Mouse (Mus musculus): Measurements from ENCODE around the gene Mark3. TPM values are rescaled to one million over a fixed set of nuclear protein-coding genes. Genes with fewer than 3 reads are reported as not detected.

Gene Mark3
- polyA plus RNA-seq (2015; fragmentation: Nextera tagmentation; extraction: Ambion mirVana), result 22.4 and 30.5 TPM in 2 replicates

DNA sequence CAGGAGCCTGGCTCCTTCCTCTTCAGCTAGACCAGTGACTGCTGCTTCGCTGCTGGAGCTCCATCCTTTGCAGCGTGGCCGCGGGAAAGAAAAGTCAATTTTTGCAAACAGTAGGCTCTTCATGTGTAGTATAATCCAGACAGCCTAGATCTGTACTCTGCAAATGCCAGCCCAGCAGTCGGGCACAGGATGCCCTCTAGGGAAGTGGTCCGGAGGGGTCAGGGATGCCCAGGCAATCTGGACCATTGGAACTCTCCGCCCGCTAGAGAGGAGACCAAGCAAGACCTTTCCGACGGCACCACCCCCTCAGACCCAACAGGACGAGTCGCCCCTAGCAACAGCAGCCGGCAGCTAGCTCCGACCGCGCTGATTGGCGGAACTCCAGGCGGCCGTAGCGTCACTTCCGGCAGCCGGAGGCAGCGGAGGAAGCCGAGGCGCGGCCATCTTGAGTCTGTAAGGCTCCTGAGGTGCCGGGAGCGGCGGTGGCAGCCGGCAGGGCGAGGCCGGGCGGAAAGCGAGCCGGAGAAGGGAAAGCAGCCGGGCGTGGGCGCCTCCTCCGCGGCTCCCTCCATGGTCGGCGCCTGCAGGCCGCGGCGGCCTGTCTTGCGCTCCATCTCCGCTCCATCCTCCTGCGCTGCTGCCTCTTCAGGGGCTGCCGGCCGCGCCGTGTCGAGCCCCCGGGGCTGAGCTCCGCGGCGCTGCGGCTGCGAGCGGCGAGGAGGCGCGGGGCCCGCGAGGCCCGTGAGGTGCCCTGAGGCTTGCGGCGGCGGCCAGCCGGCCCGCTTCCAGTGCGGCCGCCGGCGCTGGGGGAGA is at the start of gene Mark3:
Mark3 (plus strand) TSS at position 450 of the 813 bp plus-strand sequence.
- H3K4me2 ChIP-seq (replicated peaks), result peak within 1 kb of the TSS; percentile 90
- H3K4me1 ChIP-seq (replicated peaks), result peaks cover 9% of the 10 kb centered on the region
- H3K36me3 ChIP-seq, result no peaks in the 10 kb centered on the region
- H3K4me3 ChIP-seq (replicated peaks), result peak within 1 kb of the TSS; percentile 100
- no peaks in the 10 kb centered on the region for H3K9me3 ChIP-seq
- H3K27ac ChIP-seq, result peak within 1 kb of the TSS; percentile 93
- under 1% methylated on average over 67 of the region's 75 CpGs for WGBS
- no peaks in the 10 kb centered on the region for H3K27me3 ChIP-seq (replicated peaks)
- peak within 1 kb of the TSS; percentile 96 for H3K9ac ChIP-seq
- ATAC-seq, result peak; percentile 99

DNA sequence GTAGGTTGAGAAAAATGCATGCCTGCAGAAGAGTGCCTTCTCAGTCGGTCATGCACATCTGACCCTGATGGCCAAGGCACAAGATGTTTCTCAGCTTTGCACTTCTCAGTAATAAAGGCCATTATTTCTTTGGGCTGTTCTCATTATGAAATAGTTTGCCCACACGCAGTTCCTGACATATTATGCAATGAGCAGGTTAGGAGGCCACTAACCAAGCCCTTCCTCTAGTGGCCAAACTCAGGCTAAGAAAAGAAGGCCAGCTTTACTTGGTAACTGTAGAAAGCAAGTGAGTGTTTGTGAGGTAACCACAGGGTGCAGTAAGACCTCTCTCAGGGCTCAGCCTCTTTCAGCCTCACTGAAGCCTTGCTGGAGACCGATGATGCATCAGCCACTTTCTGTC is 49.4 kb upstream of the Mark3 start:
- no peak overlapping the region for H3K4me3 ChIP-seq (replicated peaks)
- 80% methylated on average over 3 of the region's 3 CpGs for WGBS
- H3K36me3 ChIP-seq, result no peaks in the 10 kb centered on the region
- H3K4me2 ChIP-seq (replicated peaks), result no peak overlapping the region
- H3K9ac ChIP-seq, result no peak overlapping the region
- H3K27ac ChIP-seq, result no peak overlapping the region
- no peaks in the 10 kb centered on the region for H3K4me1 ChIP-seq (replicated peaks)
- no peaks in the 10 kb centered on the region for H3K27me3 ChIP-seq (replicated peaks)
- H3K9me3 ChIP-seq, result no peaks in the 10 kb centered on the region
- ATAC-seq, result no peak

DNA sequence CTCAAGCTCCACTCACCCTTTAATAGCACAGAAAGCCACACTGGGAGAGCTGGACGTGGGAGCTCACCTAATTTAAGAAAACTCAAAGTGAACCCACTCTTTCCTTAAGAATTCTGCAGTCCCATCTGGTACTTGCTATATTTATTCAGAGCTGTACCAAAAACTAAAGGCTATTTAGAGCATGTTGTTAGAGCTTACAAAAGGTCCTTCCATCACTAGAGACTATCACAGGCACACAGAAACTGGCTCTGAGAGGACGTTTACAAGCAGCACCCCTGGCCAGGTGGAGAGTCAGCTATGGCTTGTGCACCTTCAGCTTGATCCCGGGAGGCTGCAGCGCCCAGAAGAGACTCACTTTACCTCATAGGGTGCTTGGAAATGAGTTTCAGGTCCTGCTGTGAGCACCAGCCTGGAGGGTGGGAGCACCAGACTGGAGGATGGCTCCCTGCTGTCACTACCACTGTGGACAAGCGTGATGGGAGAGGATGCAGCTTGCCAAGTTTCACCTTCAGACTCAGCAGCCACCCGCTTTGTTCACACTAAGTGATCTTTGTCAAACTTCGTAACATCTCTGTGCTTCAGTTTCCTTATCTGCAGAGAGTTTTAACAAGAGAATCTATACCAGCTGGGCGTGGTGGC is 46.6 kb upstream of the Mark3 start:
- H3K9me3 ChIP-seq, result no peaks in the 10 kb centered on the region
- WGBS, result 61% methylated on average over 8 of the region's 8 CpGs
- H3K27ac ChIP-seq, result no peak overlapping the region
- no peak overlapping the region for H3K4me2 ChIP-seq (replicated peaks)
- no peaks in the 10 kb centered on the region for H3K27me3 ChIP-seq (replicated peaks)
- ATAC-seq, result no peak
- no peak overlapping the region for H3K9ac ChIP-seq
- H3K36me3 ChIP-seq, result no peaks in the 10 kb centered on the region
- no peak overlapping the region for H3K4me3 ChIP-seq (replicated peaks)
- H3K4me1 ChIP-seq (replicated peaks), result no peaks in the 10 kb centered on the region

DNA sequence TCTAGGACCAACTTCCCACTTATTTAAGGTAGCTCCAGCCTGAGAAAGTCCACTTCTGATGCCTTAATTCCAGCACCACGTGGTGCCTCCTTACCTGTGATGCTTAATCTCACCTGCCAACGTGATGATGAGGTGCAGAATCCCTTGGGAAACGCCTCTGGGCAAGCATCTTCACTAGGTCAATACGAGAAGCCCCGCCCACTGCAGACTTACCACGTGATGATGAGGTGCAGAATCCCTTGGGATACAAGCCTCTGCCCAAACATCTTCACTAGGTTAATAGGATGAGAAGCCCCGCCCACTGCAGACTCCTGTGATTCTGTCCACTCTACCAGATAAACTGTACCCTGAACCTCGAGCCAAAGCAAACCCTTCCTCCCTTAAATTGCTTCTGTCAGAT is 45.1 kb upstream of the Mark3 start:
- H3K9me3 ChIP-seq, result no peaks in the 10 kb centered on the region
- H3K4me1 ChIP-seq (replicated peaks), result no peaks in the 10 kb centered on the region
- no peak overlapping the region for H3K4me2 ChIP-seq (replicated peaks)
- no peak overlapping the region for H3K4me3 ChIP-seq (replicated peaks)
- H3K36me3 ChIP-seq, result no peaks in the 10 kb centered on the region
- H3K9ac ChIP-seq, result no peak overlapping the region
- WGBS, result 20% methylated on average over 8 of the region's 8 CpGs
- no peak for ATAC-seq
- no peak overlapping the region for H3K27ac ChIP-seq
- no peaks in the 10 kb centered on the region for H3K27me3 ChIP-seq (replicated peaks)

DNA sequence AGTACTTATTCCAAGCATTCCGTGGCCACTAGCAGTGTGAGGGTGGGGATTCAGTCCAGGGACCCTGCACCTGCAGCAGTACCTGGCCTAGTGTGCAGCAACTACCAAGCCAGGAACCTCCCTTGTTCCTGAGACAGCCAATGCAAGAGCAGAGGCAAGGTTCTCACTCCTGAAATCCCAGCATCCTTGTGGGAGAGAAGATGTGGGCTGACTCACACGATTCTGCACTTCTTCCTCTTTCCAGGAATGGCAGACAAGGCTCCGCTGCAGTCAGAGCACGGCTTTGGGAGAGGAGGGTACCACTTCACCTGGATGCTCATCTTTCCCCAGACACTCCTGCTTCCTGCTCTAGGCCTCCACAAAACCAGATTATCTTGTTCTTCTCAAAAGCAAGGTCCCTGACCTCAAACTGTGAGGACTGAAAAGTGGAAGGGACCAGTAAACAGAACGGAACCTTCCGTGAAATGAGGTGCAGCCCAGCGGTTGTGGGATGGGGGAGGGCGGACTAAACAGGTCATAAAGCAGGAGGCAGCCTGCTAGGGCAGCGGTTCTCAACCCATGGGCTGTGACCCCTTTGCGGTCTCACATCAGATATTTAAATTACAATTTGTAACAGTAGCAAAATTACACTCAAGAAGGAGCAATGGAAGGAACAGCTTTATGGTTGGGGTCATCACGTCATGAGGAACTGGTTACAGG is 41.1 kb upstream of the Mark3 start:
- H3K36me3 ChIP-seq, result no peaks in the 10 kb centered on the region
- no peaks in the 10 kb centered on the region for H3K27me3 ChIP-seq (replicated peaks)
- 56% methylated on average over 11 of the region's 11 CpGs for WGBS
- ATAC-seq, result no peak
- no peak overlapping the region for H3K9ac ChIP-seq
- no peak overlapping the region for H3K4me3 ChIP-seq (replicated peaks)
- peaks cover 11% of the 10 kb centered on the region; the same call in 1 of the 2 replicates for H3K4me1 ChIP-seq (replicated peaks)
- no peaks in the 10 kb centered on the region for H3K9me3 ChIP-seq
- no peak overlapping the region for H3K27ac ChIP-seq
- H3K4me2 ChIP-seq (replicated peaks), result no peak overlapping the region

DNA sequence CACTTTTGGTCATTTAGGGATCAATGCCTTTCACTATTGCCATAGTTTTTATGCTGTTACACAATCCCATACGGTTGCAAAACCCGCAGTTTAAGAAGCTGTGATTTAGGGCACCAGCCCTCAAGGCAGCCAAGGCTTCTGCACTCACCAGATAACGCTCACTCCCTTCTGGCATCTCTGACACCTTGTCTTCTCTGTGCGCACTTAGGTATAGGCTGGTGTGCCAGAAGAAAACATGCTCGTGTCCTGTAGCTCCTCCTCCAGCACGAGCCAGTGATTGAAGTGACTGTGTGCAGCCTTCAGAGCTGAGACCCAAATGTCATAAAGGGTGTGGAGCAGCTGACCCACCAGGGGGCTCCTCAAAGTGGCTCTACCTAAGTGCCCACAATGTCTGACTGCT is 39.0 kb upstream of the Mark3 start:
- Histone ChIP-seq H3K9me3 (no peaks in the 10 kb centered on the region), H3K36me3 (peaks cover 6% of the 10 kb centered on the region), H3K9ac (no peak overlapping the region), H3K27ac (0 out of 2 replicates have a peak overlapping the region, but pooled peaks have one; percentile 0), H3K4me1 (replicated peaks) (peaks cover 22% of the 10 kb centered on the region), H3K4me2 (replicated peaks) (no peak overlapping the region), H3K4me3 (replicated peaks) (no peak overlapping the region), H3K27me3 (replicated peaks) (no peaks in the 10 kb centered on the region)
- ATAC-seq, result no peak
- 33% methylated on average over 6 of the region's 6 CpGs for WGBS

DNA sequence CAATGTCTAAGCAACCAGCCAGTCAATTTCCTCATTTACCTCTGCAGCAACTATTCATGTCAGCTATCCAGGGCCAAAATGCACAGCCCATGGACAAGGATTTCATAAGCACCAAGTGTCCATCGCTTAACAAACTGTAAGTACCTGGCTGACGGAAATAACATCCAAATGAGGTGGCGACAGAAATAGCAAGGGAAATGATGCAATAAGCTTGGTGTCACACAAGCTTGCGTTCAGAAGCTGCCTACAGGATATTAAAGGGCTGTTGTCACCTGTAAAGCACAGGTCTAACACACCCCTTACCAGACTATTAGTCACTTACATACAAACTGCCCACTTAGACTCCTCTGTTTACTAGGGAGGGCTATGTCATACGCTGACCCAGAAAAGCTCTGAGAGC is 38.6 kb upstream of the Mark3 start:
- no peak for ATAC-seq
- no peak overlapping the region for H3K4me2 ChIP-seq (replicated peaks)

DNA sequence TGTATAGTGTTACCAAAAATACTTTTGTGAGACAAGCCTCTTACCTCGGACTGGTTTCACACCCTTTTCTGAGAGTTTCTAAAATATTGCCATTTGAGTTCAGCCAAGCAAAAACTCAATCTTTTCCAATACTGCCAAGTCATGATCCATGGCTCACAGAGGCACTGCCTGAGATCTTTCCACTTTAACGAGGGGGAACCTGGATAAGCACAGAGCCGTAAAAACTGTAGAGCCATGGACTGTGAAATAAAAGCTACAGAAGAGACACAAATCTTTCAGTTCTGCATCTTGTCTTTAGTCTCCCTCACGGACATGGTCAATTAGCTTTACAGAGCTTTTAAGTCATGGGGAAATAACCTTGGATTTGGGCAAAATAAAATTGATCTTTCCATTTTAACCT is 37.6 kb upstream of the Mark3 start:
- Histone ChIP-seq H3K36me3 (peaks cover 12% of the 10 kb centered on the region), H3K4me2 (replicated peaks) (peak overlapping the region; percentile 50), H3K4me3 (replicated peaks) (peak overlapping the region; percentile 93), H3K27ac (peak overlapping the region; percentile 75; the same call in 1 of the 2 replicates), H3K9me3 (no peaks in the 10 kb centered on the region), H3K4me1 (replicated peaks) (peaks cover 26% of the 10 kb centered on the region), H3K27me3 (replicated peaks) (no peaks in the 10 kb centered on the region), H3K9ac (peak overlapping the region; percentile 92)
- 39% methylated on average over 4 of the region's 4 CpGs for WGBS
- no peak for ATAC-seq

More for the DNA sequence above, 38.6 kb upstream of the Mark3 start:
- H3K27ac ChIP-seq, result no peak overlapping the region
- H3K9me3 ChIP-seq, result no peaks in the 10 kb centered on the region
- 78% methylated on average over 5 of the region's 5 CpGs for WGBS
- peaks cover 9% of the 10 kb centered on the region for H3K36me3 ChIP-seq
- H3K9ac ChIP-seq, result no peak overlapping the region
- peaks cover 25% of the 10 kb centered on the region for H3K4me1 ChIP-seq (replicated peaks)
- no peaks in the 10 kb centered on the region for H3K27me3 ChIP-seq (replicated peaks)
- no peak overlapping the region for H3K4me3 ChIP-seq (replicated peaks)

DNA sequence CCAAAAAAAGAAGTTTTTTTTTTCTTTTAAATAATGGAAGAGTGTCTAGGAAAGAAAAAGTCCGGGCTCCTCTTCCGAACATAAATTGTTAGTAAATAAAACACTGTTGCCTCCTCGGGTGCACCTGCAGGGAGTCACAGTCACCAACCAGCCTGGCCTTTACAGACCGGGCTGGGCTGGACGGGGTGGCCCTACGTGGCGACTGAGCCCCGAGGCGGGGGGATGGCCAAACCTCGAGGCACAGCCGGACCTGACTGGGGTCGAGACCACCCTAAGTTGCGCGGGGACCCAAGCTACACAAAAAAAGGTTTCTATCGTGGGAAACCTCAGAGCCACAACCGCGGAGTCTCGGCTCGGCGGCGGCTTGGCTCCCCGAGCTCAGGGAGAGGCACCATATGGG is 37.0 kb upstream of the Mark3 start:
- H3K9ac ChIP-seq, result peak overlapping the region; percentile 92
- peak; percentile 48 for ATAC-seq
- H3K4me2 ChIP-seq (replicated peaks), result peak overlapping the region; percentile 50
- under 1% methylated on average over 22 of the region's 22 CpGs for WGBS
- peak overlapping the region; percentile 75 for H3K27ac ChIP-seq
- peaks cover 26% of the 10 kb centered on the region for H3K4me1 ChIP-seq (replicated peaks)
- H3K36me3 ChIP-seq, result peaks cover 12% of the 10 kb centered on the region
- H3K9me3 ChIP-seq, result no peaks in the 10 kb centered on the region
- H3K4me3 ChIP-seq (replicated peaks), result peak overlapping the region; percentile 93
- H3K27me3 ChIP-seq (replicated peaks), result no peaks in the 10 kb centered on the region

DNA sequence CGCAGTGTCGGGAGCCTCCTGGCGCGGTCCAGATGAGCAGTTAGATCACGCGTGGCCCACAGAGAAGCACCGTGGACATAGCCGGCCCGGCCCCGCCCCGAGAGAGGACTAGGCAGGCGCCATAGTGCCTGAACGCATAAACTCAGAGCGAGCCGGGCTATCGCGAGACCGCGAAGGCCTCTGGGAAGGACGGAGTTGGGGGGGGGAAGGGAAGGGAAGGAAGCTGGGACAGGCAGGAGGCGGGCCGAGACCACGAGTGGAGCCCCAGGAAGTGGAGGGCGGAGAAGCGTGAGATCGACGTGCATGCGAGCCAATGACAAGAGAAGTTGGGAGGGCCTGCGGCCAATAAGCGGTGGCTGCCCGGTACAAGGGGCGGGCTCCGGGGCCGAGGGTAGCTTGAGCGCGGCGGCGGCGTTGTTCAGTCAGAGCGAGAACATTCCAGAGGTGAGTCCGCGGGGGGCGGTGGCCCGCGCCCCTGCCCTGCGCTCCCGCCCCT is 36.5 kb upstream of the Mark3 start, which contains the start of gene Eif5:
Eif5 (plus strand) TSS at position 221 of the 496 bp plus-strand sequence.
- peak within 1 kb of the TSS; percentile 93 for H3K4me3 ChIP-seq (replicated peaks)
- under 1% methylated on average over 44 of the region's 47 CpGs for WGBS
- H3K36me3 ChIP-seq, result peaks cover 12% of the 10 kb centered on the region
- no peaks in the 10 kb centered on the region for H3K9me3 ChIP-seq
- no peaks in the 10 kb centered on the region for H3K27me3 ChIP-seq (replicated peaks)
- peaks cover 26% of the 10 kb centered on the region for H3K4me1 ChIP-seq (replicated peaks)
- H3K27ac ChIP-seq, result peak within 1 kb of the TSS; percentile 96
- peak; percentile 97 for ATAC-seq
- peak within 1 kb of the TSS; percentile 97 for H3K9ac ChIP-seq
- H3K4me2 ChIP-seq (replicated peaks), result peak within 1 kb of the TSS; percentile 65

DNA sequence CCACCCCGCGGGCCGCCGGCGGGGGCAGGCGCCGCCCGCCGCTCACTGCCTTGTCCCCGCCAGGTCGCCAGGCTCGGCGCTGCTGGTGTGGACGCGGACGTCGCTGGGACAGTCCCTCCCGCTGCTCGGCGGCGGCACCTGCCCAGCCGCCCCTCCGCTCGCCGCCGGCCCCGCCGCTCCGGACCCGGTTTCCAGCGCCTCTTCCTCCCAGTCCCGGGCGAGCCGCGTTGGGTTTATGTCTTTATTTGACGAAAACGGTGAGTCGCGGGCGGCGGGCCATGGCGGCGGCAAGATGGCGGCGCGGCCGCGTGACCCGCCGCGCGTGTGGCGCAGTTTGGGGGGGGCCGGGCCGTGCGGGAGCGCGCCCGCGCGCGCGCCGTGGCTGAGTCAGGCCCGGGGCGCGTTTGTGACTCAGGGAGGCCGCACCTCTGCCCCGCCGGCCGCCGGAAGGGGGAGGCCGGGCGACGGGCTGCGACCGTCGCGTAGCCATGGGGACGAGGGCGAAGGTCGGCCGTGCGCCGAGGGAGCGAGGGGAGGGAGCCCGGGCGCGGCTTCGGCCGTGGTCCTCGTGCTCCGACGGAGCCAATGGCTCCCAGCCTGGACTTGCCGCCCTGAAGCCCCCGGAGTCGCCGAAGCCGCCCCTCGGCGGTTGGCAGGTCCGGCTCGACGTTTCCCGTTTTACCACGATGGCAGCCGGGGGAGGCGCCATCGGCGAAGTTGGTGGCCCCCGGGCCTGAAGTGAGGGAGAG is 35.9 kb upstream of the Mark3 start:
- peak; percentile 77 for ATAC-seq
- H3K4me1 ChIP-seq (replicated peaks), result peaks cover 26% of the 10 kb centered on the region
- H3K36me3 ChIP-seq, result peaks cover 15% of the 10 kb centered on the region
- peak overlapping the region; percentile 96 for H3K27ac ChIP-seq
- peak overlapping the region; percentile 97 for H3K9ac ChIP-seq
- under 1% methylated on average over 99 of the region's 111 CpGs for WGBS
- peak overlapping the region; percentile 93 for H3K4me3 ChIP-seq (replicated peaks)
- H3K9me3 ChIP-seq, result no peaks in the 10 kb centered on the region
- H3K4me2 ChIP-seq (replicated peaks), result peak overlapping the region; percentile 65
- no peaks in the 10 kb centered on the region for H3K27me3 ChIP-seq (replicated peaks)

Data from intestine, embryonic 15.5 days (tissue).